9 mouse cellular contexts compared by ENCODE assay signal in the genomic region with DNA sequence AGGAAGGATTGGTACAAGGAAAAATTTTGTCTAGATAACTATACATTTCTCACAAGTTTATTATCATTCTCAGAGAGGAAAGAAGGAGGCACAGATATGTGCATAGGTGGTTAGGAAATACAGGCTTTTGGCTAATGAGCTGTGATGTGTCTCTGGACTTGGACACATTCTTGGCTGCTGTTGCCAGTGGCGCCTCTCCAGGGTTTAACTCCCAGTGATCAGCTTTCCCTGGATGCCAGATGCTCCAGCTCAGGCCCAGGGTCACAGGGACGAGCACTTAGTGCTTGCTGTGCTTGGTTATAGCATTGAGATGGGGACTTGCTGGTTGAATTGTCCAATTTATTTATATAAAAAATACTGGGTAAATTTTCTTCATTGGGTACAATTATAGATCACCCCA.
A peak's percentile ranks its signal among the peaks of the same experiment; 100 is the strongest.
DNase-seq lines count a peak whose midpoint lies in the region; ATAC-seq and TF ChIP-seq lines count a peak whose summit lies in the region.
"Had no signal": no experiment of that assay in that cellular context is flagged by ENCODE, and none has a peak within 500 bp of the region (broad histone marks: within the 10 kb centered on the region; RNA-seq: fewer than 3 reads in every experiment).

No protein-coding gene starts in this region.

- intact Hi-C loops in left cerebral cortex, postnatal 36 days (cut with DNase I) = no loop called here

- 43% methylated on average over 2 of the region's 2 CpGs for WGBS in kidney, adult 2 months
- 50% methylated on average over 2 of the region's 2 CpGs for WGBS in kidney, embryonic 14.5 days
- WGBS in hindbrain, embryonic 11.5 days = 84% methylated on average over 2 of the region's 2 CpGs

- H3K9ac ChIP-seq in kidney, embryonic 14.5 days (ENCODE audit: low read depth, low read length) = no peak overlapping the region
- no peak overlapping the region for H3K9ac ChIP-seq in hindbrain, embryonic 11.5 days (ENCODE audit: low read depth, low read length)
- H3K9ac ChIP-seq: forebrain, embryonic 12.5 days had no signal

- DNase-seq in kidney, adult 2 months = peak; percentile 6
- peak; percentile 70 for DNase-seq in adrenal gland, postnatal 14 days
- DNase-seq in heart, adult 9 months (ENCODE audit: low spot score in 2 of 2) = peak; percentile 70 to 84
- DNase-seq in lung, postnatal 25 days (ENCODE audit: low spot score) = peak; percentile 58
- DNase-seq in left cerebral cortex, postnatal 36 days (ENCODE audit: low spot score in 2 of 2) = no peak
- DNase-seq in hindbrain, embryonic 11.5 days (ENCODE audit: low spot score) = no peak

- no peak for TF ChIP-seq POLR2A in kidney, adult 2 months (IDR thresholded peaks at IDR 0.05; ENCODE audit: low read depth, low read length)

- no peaks in the 10 kb centered on the region for H3K4me1 ChIP-seq in kidney, adult 2 months (ENCODE audit: control insufficient read depth, insufficient read depth, low read length)
- no peaks in the 10 kb centered on the region for H3K4me1 ChIP-seq in kidney, embryonic 14.5 days (ENCODE audit: control insufficient read depth, insufficient read depth, low read length)
- no peaks in the 10 kb centered on the region for H3K4me1 ChIP-seq in hindbrain, embryonic 11.5 days (replicated peaks; ENCODE audit: control insufficient read depth, insufficient read depth, low read length)

- no peaks in the 10 kb centered on the region for H3K9me3 ChIP-seq in kidney, embryonic 14.5 days (ENCODE audit: control insufficient read depth, low read length)
- H3K9me3 ChIP-seq in hindbrain, embryonic 11.5 days (ENCODE audit: control insufficient read depth, low read length) = no peaks in the 10 kb centered on the region
- H3K9me3 ChIP-seq: forebrain, embryonic 12.5 days had no signal

- no peak for ATAC-seq in kidney, embryonic 14.5 days (ENCODE audit: low FRiP score, low TSS enrichment)
- ATAC-seq in frontal cortex, adult (ENCODE audit: low TSS enrichment) = no peak
- no peak for ATAC-seq in hindbrain, embryonic 11.5 days (ENCODE audit: low FRiP score)

- no peaks in the 10 kb centered on the region for H3K27me3 ChIP-seq in kidney, adult 2 months (replicated peaks; ENCODE audit: control insufficient read depth, insufficient read depth, low read length)
- H3K27me3 ChIP-seq in kidney, embryonic 14.5 days (ENCODE audit: control insufficient read depth, insufficient read depth, low read length) = no peaks in the 10 kb centered on the region
- no peaks in the 10 kb centered on the region for H3K27me3 ChIP-seq in hindbrain, embryonic 11.5 days (ENCODE audit: control insufficient read depth, insufficient read depth, low read length)
- H3K27me3 ChIP-seq: forebrain, embryonic 12.5 days had no signal

- H3K36me3 ChIP-seq in kidney, adult 2 months (ENCODE audit: control insufficient read depth, insufficient read depth, low read length) = no peaks in the 10 kb centered on the region
- no peaks in the 10 kb centered on the region for H3K36me3 ChIP-seq in kidney, embryonic 14.5 days (ENCODE audit: control insufficient read depth, insufficient read depth, low read length)
- H3K36me3 ChIP-seq in hindbrain, embryonic 11.5 days (ENCODE audit: control insufficient read depth, insufficient read depth, low read length) = no peaks in the 10 kb centered on the region
- H3K36me3 ChIP-seq: forebrain, embryonic 12.5 days had no signal

- TF ChIP-seq CTCF in kidney, adult 2 months (conservative IDR thresholded peaks at IDR 0.05; ENCODE audit: insufficient read depth, insufficient read length, low read depth, low read length) = no peak

- H3K4me2 ChIP-seq in kidney, embryonic 14.5 days (replicated peaks; ENCODE audit: low read depth, low read length) = no peak overlapping the region
- H3K4me2 ChIP-seq in hindbrain, embryonic 11.5 days (replicated peaks; ENCODE audit: low read depth, low read length) = no peak overlapping the region
- H3K4me2 ChIP-seq: forebrain, embryonic 12.5 days had no signal

- no peak overlapping the region for H3K27ac ChIP-seq in kidney, adult 2 months (ENCODE audit: insufficient read depth, low read depth, low read length)
- H3K27ac ChIP-seq in kidney, embryonic 14.5 days (ENCODE audit: low read depth, low read length) = no peak overlapping the region
- H3K27ac ChIP-seq in hindbrain, embryonic 11.5 days (ENCODE audit: low read depth, low read length) = no peak overlapping the region
- H3K27ac ChIP-seq: forebrain, embryonic 12.5 days had no signal

- no peak overlapping the region for H3K4me3 ChIP-seq in kidney, adult 2 months (ENCODE audit: insufficient read depth, low read depth, low read length)
- H3K4me3 ChIP-seq in kidney, embryonic 14.5 days (ENCODE audit: low read length) = no peak overlapping the region
- no peak overlapping the region for H3K4me3 ChIP-seq in hindbrain, embryonic 11.5 days (ENCODE audit: low read depth, low read length)
- H3K4me3 ChIP-seq: forebrain, embryonic 12.5 days had no signal

Comparison
In these comparisons a context has a peak if more than half of its experiments do, and no peak if none do; other contexts are left out.
1. DNase-seq: peak in kidney, adult 2 months (single experiment), adrenal gland, postnatal 14 days (single experiment), heart, adult 9 months (2 of 2) and lung, postnatal 25 days (single experiment); none in left cerebral cortex, postnatal 36 days (0 of 2) and hindbrain, embryonic 11.5 days (single experiment).